Mouse (Mus musculus) frontal cortex, postnatal 14 days (tissue): ENCODE results near the gene Rtkn2.
A peak's percentile ranks its signal among the peaks of the same experiment; 100 is the strongest.

Experiments
- DNase-seq, 2 experiments: peaks; one replicate each; pipeline ENCODE4 v3.0.0; 2022; ENCODE audit warnings: low spot score in 2 of 2

The Rtkn2 gene

DNA sequence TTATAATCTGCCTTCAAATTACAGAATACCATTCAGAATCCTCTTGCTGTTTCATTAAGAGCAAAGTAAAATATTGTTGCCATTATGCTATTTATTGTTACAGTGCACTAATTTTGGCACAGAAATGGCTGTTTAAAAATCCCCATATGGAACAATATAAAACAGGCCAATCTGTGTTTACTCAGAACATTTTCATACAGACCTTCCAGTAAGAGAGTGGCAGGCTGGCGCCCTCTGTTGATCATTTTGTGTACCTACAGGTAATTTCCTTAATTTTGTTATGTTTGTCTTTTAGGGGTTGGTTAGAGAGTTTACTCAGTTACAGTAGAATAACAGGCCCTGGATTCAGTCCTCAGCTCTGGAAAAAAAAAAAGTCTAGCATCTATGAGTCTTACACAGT lies 16.8 kb downstream of the Rtkn2 start:
- no peak for DNase-seq

DNA sequence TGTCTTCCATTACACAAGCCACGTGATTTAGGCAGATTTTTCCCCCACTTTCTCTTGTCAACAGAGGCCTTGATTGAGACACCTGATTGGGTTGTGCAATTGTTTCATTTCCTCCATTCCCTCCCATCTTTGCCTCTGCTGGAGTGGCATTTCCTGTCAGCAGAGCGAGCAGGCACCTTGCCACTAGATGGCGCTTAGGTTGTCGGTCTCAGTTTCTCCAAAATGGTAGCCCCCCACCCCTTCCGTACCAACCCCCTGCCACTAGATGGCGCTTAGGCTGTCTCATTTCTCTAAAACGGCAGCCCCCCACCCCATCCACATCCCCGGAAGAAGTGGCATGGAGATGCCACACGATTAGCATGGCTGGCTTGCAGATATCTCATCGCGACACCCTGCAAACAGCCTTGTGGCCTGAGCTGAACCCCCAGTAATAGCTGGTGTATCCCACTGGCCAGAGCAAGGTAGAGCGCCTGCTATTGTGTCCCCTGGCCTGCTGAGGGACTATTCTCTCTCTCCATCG lies 18.8 kb downstream of the Rtkn2 start:
- peak; percentile 41 to 45 for DNase-seq

GRCm38 (mm10) chr10:67999170-67999569 lies 19.8 kb downstream of the Rtkn2 start:
- no peak for DNase-seq

- DNase-seq = no peak
Measured at GRCm38 (mm10) chr10:68001456-68001855, 22.1 kb downstream of the Rtkn2 start.

DNA sequence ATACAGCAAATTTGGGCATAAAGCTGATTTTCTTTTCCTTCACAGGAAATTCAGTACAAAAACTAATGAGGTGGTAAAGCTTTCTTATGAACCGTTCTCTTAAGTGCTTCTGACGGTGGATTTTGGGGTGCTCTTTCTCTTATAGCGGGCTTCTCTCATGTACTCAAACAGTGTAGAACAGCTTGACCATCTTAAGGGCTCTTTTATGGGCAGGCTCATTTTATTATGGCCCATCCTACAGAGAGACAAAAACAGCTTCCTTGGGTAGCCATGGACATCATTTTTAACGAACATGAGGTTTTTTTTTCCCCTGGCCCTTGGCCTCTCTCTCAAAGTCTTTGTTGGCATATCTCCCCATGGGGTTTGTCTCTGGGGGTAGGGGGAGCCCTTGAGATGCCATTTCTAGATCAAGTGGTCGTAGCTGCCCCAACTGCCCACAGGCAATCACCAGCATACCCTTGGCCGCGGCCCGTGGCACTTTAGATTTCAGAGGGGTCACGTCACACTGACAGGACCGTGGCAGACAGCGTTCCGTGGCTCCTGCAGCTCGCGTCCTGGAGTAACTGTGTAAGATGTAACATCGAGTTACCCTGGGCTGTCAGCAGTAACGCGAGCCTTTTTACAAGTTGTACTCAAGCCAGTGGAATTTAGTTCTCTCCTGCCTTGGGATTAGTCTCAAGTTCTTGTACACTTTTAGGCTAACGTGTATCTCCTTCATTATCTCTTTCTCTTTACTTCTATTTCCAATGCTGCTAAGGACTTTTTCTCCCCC lies 24.5 kb downstream of the Rtkn2 start:
- DNase-seq = no peak

DNA sequence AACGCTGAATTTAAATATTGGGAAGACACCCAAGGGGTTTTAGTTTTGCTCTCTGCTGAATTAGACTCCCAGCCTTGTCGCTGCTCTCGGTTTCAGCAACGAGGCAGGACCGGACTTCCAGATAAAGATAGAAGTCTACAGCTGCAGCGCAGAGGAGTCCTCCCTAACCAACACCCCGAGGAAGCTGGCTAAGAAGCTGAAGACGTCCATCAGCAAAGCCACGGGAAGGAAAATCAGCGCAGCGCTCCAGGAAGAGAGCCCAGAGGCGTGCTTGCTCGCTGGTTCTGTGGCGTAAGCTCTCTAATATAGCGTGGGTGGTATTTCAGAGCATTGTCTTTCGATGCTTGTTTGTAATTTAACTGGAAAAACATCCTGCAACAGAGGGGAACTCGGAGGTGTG lies 26.0 kb downstream of the Rtkn2 start:
- no peak for DNase-seq

DNA sequence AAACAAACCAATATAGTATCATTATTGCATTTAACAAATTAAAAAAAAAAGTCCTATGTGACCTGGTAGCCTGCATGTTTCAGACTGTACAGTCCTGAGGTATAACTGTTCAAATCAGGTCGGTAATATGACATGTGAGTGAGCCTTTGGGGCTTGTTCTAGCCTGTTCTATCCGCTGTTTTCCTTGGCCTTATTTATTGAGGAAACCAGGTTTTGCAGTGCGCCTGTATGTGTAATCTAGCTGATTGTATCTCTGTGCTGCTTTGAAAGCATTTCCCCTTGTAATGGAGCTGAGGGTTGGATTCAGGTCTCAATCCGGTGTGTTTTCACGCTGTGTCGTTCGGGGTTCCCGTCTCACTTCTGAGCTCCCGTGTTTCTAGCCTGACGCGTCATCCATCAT lies 27.1 kb downstream of the Rtkn2 start:
- DNase-seq = no peak

GRCm38 (mm10) chr10:68007103-68007502 lies 27.7 kb downstream of the Rtkn2 start:
- no peak for DNase-seq

- DNase-seq = no peak
Measured at GRCm38 (mm10) chr10:68008198-68008955, 29.0 kb downstream of the Rtkn2 start.

- no peak for DNase-seq
Measured at GRCm38 (mm10) chr10:68009301-68009700, 29.9 kb downstream of the Rtkn2 start.

GRCm38 (mm10) chr10:68009867-68010266 lies 30.5 kb downstream of the Rtkn2 start:
- no peak for DNase-seq

GRCm38 (mm10) chr10:68013137-68013536 lies 33.8 kb downstream of the Rtkn2 start:
- no peak for DNase-seq

- DNase-seq = no peak
Measured at GRCm38 (mm10) chr10:68020755-68021154, 41.4 kb downstream of the Rtkn2 start.

GRCm38 (mm10) chr10:68025660-68026059 lies 46.3 kb downstream of the Rtkn2 start:
- DNase-seq = no peak

DNA sequence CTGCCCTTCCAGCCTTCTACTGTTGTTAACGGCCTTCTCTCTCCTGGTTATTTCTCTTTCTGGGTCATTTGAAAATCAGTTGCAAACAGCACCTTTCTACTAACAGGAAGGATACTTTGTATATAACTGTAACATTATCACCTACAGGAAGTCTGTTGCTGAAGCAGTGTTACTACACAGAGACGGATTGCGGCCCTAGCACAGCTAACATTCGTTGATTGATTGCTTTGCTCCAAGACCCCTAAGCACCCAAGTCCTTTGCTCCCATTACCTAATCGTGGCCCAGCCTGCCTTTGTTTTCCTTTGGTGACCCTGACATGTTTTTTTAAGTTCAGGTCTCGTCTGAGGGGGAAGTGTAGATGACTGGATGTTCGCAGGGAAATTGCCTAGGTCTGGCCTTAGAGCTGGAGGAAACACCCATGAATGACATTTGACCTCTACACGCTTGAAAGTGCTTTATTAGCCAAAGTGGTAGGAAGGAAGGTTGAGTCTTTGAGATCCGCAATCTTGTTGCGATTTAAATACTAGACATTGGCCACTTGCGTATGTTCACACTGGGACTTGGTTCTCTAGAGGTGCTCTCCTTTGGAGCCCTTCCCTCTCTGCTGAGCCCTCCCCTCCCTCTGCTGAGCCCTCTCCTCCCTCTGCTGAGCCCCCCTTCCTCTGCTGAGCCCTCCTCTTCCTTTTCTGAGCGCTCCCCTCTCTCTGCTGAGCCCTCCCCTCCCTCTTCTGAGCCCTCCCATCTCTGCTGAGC lies 49.1 kb downstream of the Rtkn2 start:
- no peak for DNase-seq

GRCm38 (mm10) chr10:68029081-68029626 lies 49.8 kb downstream of the Rtkn2 start:
- DNase-seq = no peak

DNA sequence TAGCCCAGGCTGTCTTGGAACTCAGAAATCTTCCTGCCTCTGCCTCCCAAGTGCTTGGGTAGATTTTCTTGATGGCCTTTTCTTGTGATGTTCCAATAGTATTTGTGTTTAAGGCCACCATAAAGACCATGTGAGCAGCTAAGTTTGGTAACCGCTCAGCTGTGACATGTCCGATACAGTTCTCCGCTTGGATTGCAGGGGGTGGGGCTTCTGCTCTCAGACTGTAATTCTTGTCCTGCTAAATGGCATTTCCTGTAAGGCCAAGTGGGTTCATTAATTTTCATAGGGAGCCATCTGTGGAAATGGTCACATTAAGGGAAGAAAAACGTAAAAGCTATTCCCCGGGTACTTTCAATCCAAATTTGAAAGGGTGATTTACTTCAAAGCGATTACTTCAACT lies 50.7 kb downstream of the Rtkn2 start:
- DNase-seq = no peak

- DNase-seq = no peak
Measured at GRCm38 (mm10) chr10:68035707-68036367, 56.5 kb downstream of the Rtkn2 start.

DNA sequence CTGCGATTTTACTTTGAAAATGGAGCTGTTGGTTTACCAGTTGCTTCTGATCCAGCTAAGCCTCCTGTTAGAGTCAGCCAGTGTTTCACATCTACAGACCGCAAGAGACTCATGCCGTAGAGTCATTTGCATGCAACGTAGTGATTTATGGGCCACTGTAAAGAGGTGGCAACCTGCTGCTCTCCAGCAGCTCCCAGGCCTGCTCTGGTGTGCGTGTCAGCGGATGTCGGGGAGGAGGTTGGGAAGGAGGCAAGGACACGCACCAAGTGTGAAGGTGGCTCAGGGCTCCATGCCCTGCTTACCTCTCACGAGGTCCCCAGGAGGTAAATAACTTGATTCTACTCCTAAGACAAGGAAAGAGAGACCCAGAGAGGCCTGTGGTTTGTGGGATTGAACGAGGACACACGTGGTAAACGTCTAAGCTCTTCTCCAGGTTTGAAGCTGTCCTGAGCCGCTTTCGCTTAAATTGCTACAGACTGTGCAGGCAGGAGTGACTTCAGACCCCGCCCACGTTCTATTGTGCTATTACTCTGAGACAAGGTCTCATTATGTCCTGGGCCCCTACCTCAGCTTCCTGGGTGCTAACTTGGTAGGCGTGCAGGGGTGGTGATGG lies 57.1 kb downstream of the Rtkn2 start:
- no peak for DNase-seq

GRCm38 (mm10) chr10:68038997-68039624 lies 59.7 kb downstream of the Rtkn2 start:
- no peak for DNase-seq
